Mouse (Mus musculus): ENCODE results near the gene Keap1.
"Not testable (repeated sequence)": the region's sequence is repeated elsewhere in the genome, so short reads cannot be mapped to it uniquely, and the experiment has no call there.

Keap1 gene

DNA sequence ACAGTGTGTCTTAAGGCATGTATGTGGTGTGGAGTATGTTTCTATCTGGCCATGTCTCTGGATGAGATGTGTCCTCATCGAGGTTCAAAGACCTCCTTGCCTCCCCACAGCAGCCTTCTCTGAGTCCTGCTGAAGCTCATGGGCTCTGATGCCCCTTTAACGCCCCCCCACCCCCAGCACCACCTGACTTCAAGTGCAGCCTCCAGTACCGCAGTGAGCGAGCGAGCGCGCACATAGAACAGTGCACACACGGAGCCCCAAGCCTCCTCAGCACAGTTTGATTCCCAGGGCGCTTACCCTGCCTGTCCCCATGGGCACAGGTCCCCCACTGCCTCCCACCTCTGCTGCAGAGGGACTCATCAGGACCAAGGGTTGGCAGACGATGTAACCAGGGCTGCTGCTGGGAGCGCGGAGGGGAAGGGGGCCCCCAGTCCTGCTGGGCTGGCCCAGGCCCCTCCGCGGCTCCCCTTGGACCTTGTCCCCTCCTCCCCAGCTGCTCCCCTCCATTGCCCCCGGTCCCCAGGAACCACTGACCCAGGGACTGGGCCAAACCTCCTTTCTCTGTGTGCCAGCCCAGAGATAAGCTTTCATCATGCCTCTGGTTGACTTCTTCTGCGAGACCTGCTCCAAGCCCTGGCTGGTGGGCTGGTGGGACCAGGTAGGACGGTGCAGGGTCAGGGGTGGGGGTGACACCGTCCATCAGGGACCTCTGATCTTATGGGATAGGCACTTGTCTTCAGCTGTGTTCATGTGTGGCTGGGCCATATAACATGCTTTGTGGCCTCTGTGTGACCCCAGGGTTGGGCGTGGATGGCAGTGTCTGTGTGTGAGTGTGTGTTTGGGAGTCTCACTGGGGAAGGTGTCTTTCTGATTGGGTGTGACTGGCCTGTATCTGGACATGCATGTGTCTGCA is 42.4 kb downstream of the Keap1 start:
- DNase-seq (ENCODE audit: low read depth, low spot score), result no peak

DNA sequence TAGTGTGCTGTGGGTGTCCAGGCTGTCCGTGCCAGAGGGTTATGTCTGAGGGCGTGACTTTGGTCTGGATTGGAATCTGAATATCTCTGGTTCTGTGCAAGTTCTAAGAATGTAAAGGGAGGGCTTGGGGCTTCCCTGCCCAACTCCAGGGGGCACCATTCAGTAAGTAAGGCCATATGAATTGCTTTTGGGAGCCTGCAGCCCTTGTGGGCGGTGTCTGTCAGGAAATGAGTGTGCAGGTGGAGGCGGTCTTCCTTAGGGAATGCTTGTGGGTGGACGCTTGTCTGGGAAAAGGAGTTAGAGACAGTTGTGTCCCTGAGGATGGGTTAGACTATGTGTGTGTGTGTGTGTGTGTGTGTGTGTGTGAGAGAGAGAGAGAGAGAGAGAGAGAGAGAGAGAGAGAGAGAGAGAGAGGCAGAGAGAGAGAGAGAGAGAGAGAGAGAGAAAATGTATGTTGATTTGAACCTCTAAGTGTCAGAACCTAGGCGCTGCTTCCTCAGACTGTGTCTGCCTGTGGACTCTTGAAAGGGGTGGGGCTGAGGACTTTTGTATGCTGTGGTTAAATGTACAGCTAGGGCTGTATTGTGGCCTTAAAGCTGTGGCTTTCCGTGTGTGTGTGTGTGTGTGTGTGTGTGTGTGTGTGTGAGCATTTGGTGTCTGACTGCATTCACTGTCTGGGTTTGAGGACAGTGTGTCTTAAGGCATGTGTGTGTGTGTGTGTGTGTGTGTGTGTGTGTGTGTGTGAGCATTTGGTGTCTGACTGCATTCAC is 43.2 kb downstream of the Keap1 start:
- DNase-seq (ENCODE audit: low read depth, low spot score), result not testable (repeated sequence)

DNA sequence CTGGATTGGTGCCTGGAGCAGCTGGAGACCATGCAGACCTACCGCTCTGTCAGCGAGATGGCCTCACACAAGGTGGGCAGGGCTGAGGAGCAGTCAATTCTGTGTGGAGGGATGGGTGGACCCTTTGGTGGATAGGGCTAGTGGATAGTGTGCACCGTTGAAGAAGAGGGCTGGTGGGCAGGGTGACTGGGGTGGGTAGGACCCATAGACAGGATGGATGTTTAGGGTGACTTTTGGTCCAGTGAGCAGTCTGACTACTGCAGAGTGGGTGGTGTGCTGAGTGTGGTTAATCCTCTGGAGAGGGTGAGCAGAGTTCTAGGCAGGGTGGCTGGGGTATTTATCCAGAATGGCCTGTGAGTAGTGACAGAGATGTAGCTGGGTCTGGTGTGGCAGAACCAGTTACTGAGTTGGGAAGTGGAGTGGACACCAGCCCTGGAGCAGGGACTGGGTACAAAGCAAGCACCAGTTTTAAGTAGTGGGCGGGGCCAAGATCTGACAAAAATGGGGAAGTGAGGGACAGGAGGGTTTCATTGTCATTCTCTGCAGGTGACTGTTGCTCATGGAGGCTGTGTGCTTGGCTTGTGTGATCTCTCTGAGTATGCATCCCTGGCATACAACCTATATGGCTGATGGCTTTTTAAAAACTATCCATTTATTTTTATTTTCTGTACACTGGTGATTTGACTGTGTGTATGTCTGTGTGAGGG is 44.2 kb downstream of the Keap1 start:
- DNase-seq (ENCODE audit: low read depth, low spot score), result no peak

DNA sequence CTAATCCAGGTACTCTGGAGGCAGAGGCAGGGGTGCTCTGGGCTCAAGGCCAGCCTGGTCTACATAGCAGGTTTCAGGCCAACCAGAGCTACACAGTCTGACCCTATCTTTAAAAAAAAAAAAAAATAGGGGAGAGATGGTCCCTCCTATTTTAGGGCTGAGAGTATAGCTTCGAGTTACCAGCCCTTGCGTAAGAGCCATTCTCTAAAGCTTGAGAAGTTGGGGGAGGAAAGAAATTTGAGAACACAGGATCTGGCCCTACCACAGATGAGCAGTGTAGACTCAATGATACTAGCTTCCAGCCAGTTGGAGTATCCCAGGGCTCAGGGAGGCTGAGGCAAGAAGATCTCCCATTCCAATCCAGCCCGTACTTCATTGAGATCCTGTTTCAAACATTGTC is 45.4 kb downstream of the Keap1 start:
- no peak for DNase-seq (ENCODE audit: low read depth, low spot score)

DNA sequence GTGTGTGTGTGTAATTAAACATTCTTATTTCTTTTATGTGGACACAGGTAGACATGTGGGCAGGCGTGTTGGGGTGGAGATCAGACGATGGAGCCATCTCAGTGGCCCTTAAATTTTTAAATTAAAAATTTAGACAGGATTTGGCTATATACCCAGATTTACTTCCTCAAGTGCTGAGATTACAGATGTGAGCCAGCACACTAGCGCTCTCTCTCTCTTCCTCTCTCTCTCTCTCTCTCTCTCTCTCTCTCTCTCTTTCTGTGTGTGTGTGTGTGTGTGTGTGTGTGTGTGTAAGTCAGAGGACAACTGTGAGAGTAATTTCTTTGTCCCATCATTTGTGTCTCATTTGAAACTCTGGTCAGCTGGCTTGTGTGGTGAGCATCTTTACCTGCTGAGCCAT is 48.5 kb downstream of the Keap1 start:
- no peak for DNase-seq (ENCODE audit: low read depth, low spot score)

DNA sequence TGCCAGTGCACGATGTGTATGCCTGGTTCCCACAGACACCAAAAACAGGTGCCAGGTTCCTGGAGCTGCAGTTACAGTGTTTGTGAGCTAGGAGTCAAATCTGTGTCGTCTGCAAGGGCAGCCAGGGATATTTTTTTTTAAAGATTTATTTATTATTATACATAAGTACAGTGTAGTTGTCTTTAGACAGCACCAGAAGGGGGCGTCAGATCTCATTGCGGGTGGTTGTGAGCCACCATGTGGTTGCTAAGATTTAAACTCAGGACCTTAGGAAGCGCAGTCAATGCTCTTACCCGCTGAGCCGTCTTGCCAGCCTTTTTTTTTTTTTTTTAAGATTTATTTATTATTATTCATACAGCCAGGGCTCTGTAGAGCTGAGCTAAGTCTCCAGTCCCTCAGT is 49.3 kb downstream of the Keap1 start:
- DNase-seq (ENCODE audit: low read depth, low spot score), result no peak

DNA sequence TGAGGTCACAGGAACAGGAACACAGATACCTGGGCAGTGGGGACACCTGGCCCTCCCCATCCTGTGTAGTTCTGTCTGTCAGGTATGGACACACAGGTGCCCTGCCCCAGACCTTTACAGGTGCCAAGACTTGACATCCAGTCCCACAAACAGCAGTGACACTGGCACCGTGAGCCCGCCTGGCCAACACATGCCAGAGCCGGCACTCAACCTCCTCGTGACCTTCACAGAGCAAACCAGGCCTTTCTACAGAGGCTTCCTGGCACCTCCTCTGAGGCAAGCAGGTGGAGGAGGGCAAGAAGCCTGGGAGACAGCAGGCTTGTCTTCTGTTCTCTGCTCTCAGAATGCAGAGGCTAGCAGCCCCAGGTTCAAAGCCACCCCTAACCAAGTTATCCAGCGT is 53.7 kb downstream of the Keap1 start:
- DNase-seq (ENCODE audit: low read depth, low spot score), result peak; percentile 75

DNA sequence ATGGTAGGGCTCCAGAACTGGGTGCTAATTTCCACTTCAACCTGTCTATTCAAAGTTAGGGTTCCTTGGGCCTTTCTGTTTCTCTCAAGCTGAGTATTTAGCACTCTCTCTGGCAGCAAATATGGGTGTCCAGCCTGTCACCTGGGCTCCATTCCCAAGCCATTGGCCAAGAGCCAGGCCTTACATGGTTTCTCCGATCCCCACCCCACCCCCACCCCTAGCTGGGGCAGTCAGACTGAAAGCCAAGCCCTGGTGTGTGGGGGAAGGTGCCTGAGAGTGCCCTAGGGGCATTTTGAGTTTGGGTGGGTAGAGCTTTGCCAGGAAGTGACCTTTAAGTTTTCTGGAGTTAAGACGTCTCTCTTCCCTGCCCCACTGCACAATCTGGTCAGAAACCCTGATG is 54.4 kb downstream of the Keap1 start:
- DNase-seq (ENCODE audit: low read depth, low spot score), result peak; percentile 88

DNA sequence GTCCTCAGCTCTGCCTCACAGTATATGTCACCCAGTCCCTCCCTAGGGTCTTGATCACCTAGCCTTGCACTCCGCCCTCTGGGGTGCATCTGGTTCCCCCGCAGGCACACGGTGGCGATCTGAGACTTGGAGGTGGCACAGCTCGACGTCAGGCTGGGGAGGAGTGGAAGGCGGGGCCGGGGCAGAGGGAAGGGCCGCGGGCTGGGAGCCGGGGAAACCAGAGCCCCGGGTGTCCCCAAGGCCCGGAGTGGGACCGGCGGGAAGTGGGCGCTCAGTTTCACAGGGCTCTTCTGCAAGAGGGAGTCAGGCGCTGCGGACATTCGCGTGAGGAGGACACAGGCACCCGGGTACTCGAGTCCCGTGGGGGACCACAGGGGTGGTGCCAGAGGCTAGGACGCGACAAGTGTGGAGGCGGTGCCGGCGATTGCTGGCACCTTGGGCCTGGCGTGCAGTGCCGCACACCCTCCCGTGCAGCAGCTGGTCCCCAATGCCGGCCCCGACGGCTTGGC is 55.2 kb downstream of the Keap1 start:
- peak; percentile 80 for DNase-seq (ENCODE audit: low read depth, low spot score)

DNA sequence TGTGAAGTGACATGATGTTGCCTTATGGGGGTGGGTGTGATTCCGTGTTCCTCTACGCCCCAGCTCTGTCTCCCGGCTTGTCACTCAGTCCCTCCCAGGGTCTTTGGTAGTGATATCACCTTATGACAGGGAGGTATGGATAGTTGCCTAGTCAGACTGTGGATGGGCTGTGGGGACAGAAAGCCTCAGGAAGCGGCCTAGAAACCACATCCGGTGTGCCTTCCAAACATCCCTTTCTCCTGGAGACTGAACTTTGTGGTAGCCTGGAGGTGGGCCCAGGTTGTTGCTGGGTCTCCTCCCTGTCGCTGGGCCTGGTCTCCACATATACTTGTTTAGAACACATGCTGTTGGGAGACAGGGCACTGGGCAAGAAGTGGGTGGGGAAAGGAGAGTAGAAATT is 55.7 kb downstream of the Keap1 start:
- no peak for DNase-seq (ENCODE audit: low read depth, low spot score)

DNA sequence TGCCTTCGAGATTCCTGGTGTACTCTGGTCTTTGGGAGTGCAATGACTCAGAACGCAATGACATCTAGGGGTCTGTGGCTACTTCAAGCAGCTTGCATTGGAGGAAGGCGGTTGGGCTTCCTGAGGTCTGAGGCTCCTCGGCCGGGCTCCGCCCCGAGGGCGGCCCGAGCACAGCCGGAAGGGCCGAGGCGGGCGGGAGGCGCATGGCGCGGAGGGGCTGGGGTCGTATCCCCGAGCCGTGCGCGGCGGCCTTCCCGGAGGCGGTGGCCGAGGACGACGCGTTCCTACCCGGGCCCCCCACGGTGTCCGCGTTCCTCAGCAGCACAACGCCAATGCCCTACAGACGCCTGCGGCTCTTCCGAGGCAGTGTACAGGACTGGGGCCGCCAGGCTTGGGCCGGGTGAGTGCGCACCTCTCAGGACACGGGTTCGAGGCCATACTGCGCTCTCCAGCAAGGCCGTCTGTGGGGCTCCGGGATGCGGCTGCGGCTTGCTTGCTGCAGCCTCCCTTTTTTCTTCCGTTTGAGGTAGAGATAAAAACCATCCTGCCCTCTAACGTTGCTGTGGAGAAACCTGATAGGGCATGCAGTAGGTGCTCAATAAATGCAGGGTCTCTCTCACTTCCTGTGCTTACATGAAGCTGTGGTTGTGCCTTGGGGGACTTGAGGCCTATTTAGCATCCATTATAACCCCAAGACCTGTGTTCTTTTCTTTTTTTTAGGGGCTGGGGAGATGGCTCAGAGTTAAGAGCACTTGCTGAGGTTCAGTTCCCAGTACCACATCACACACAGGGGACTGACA is 57.5 kb downstream of the Keap1 start:
- no peak for DNase-seq (ENCODE audit: low read depth, low spot score)

DNA sequence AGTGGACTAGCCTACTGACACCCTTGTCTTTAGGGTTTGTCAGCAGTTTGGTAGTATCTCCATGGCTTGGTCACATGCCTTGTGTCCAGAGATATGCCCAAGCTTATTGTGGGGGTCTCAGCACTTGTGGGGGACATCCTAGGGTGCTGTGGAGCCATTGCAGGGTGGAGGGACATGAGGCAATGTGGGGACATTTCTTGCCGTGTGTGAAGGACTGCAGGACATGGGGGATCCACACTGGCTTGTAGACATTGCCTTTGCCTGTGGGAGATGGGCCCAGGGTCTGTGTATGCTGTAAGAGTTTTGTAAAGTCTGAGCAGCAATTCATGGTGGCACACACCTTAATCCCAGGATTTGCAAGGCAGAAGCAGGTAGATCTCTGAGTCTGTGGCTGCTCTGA is 58.3 kb downstream of the Keap1 start:
- no peak for DNase-seq (ENCODE audit: low read depth, low spot score)

DNA sequence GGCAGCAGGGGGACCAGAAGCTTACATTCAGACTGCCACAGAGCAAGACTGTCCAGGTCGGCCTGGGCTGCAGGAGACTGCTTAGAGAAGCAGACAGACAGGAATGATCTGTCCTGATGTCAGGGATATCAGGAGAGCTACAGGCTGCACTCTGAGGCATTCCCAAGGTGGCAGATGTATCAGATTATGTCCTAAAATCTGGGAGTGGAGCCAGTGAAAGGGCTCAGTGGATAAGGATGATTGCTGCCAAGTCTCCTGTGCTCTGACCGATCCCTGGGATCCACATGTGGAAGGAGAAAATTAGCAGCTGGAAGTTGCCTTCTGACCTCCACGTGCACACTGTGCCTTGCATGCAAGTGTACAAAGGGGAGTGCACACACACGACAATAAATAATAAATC is 58.8 kb downstream of the Keap1 start:
- DNase-seq (ENCODE audit: low read depth, low spot score), result peak; percentile 51

Data from skeletal muscle tissue, adult 2 months (tissue).